Mouse (Mus musculus) cortical plate, adult 2 months (tissue): Measurements from ENCODE around the gene Mymk. TPM values are rescaled to one million over a fixed set of nuclear protein-coding genes. Genes with fewer than 3 reads are reported as not detected.
A peak's percentile ranks its signal among the peaks of the same experiment; 100 is the strongest.

Experiments used
- H3K27ac ChIP-seq: fragments of 200-500 bp; 2 replicates; pipeline ENCODE4 v1.5.1; 2012; ENCODE audit warnings: low read length, control low read depth, inconsistent platforms; ENCODE audit not compliant: insufficient read depth
- H3K4me1 ChIP-seq: fragments of 200-500 bp; 2 replicates; pipeline ENCODE4 v1.6.1; 2011; ENCODE audit warnings: low read length; ENCODE audit not compliant: control insufficient read depth, insufficient read depth
- H3K4me3 ChIP-seq: fragments of 200-500 bp; 2 replicates; pipeline ENCODE4 v1.5.1; 2011; ENCODE audit warnings: mild to moderate bottlenecking, low read length, control low read depth; ENCODE audit not compliant: insufficient read depth
- CTCF ChIP-seq: fragments of 200-500 bp; IDR thresholded peaks from 2 replicates; pipeline ENCODE4 v1.5.1; 2011; ENCODE audit warnings: mild to moderate bottlenecking, control low read depth, low read length; ENCODE audit not compliant: insufficient read depth; ENCODE audit errors: extremely low read depth
- POLR2A ChIP-seq: fragments of 200-500 bp; IDR thresholded peaks from 2 replicates; pipeline ENCODE4 v1.6.1; 2011; ENCODE audit warnings: mild to moderate bottlenecking, low read length, control low read depth; ENCODE audit not compliant: insufficient read depth; ENCODE audit errors: extremely low read depth
- polyA plus RNA-seq: library from polyadenylated mRNA; depleted of rRNA; stranded (reverse); fragments of >200 nt; gene quantifications from 2 replicates; pipeline ENCODE4 v1.2.3, GENCODE M21; 2012; rRNA removed

Gene Mymk
- polyA plus RNA-seq, result 0.51 and 0.69 TPM in 2 replicates

DNA sequence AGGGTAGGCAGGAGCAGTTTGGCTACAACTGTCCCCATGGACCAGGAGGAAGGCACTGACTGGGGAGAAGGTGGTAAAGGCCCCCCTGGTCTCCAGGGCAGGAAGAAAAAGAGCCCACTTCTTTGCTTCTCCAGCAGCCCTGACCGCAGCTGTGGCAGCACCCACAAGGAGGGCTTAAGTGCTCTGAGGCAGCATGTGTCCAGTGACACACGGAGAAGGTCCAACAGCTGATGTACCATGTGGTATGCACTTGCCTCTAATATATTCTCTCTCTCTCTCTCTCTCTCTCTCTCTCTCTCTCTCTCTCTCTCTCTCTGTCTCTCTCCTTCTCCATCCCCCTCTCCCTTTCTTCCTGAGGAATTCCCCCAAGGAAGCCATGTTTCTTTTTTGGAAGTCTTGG, at the start of gene Mymk:
TSS of gene Mymk (minus strand) at position 202 of the 400 bp plus-strand sequence.
- TF ChIP-seq CTCF, result no peak
- no peak for TF ChIP-seq POLR2A
- Histone ChIP-seq H3K4me3 (no peak within 1 kb of the TSS), H3K27ac (no peak within 1 kb of the TSS), H3K4me1 (peaks cover 4% of the 10 kb centered on the region)

DNA sequence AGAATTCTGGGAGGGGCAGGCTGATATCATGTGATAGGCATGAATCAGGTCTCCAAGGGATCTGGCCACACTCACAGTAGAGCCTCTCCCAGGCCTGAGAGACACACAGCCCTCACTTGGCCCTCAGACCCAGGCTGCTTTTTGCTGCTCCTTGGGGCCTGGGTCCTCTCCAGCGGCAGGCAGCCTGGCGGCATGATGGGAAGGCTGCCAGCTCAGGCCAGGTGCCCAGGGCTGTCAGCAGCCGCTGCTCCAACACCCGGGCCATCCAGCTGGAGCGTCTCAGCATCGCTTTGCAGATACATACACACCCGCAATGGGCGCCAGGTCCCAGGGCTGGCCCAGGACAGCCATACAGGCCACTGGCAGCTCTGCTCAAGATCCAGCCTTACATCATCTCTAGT, 48.3 kb upstream of the Mymk start:
- H3K4me1 ChIP-seq, result peaks cover 4% of the 10 kb centered on the region; the same call in 1 of the 2 replicates
- no peak overlapping the region for H3K4me3 ChIP-seq
- no peak overlapping the region for H3K27ac ChIP-seq
- TF ChIP-seq POLR2A, result no peak
- no peak for TF ChIP-seq CTCF

- no peak for TF ChIP-seq POLR2A
- TF ChIP-seq CTCF, result no peak
- Histone ChIP-seq H3K27ac (no peak overlapping the region), H3K4me1 (peaks cover 4% of the 10 kb centered on the region; the same call in 1 of the 2 replicates), H3K4me3 (no peak overlapping the region)
Observed at GRCm38 (mm10) chr2:27119766-27120165, 47.8 kb upstream of the Mymk start.

DNA sequence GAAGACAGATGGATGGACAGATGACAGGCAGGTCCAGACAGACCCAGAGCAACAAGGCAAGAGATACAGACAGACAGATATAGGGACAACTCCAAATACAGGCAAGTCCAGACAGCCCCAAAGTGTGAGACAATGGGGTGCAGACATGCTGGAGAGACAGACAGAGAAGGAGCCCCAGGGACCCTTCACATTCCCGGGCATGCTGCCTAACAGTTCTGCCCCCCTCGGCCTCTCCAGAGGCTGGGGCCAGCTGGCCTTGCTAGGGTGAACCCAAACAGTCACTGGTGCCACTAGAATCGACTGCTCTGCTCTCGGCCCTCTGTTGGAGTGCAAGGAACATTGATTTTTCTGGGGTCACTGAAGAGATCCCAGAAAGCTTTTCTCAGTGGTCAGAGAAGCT, 46.5 kb upstream of the Mymk start:
- Histone ChIP-seq H3K4me3 (no peak overlapping the region), H3K4me1 (peaks cover 4% of the 10 kb centered on the region; the same call in 1 of the 2 replicates), H3K27ac (no peak overlapping the region)
- TF ChIP-seq CTCF, result no peak
- TF ChIP-seq POLR2A, result no peak

DNA sequence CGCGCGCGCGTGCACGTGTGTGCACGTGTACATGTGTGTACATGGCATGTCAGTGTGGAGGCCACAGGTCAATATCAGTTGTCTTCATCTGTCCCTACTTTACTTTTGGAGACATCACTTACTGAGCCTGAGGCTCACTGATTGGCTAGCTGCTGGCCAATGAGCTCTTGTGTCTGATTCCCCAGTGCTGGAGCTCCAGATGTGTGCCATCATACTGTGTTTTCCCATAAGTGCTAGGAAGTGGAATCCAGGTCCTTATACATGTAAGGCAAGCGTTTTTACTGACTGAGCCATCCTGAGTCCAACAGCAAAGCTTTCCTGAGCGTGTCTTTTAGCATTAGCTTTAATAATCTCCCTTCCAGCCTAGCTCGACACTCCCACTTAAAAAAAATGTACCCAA, 42.2 kb upstream of the Mymk start:
- no peak overlapping the region for H3K27ac ChIP-seq
- no peak overlapping the region for H3K4me3 ChIP-seq
- TF ChIP-seq POLR2A (no peak), CTCF (no peak)
- H3K4me1 ChIP-seq, result no peaks in the 10 kb centered on the region; the same call in 1 of the 2 replicates

DNA sequence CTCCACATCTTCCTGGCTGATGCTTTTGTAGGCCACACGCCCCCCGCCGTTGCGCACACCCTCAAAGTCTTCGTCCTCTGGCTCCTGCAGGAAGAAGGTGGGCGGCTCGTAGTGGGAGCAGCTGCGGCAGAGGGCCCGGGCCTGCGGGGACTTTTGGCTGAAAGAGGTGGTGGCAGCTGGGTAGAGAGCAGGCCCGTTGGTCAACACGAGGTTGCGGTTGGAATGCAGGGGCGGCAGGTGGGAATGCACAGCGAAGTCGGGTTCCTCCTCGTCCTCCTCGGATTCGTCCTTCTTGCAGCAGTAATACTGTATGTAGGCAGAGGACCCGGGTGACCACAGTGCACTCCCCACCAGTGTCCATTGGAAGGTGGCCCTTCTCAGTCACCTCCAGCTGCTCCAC, 40.6 kb upstream of the Mymk start:
- TF ChIP-seq POLR2A, result no peak
- no peak for TF ChIP-seq CTCF
- H3K4me1 ChIP-seq, result no peaks in the 10 kb centered on the region; the same call in 1 of the 2 replicates
- no peak overlapping the region for H3K4me3 ChIP-seq
- H3K27ac ChIP-seq, result no peak overlapping the region

- H3K27ac ChIP-seq, result no peak overlapping the region
- TF ChIP-seq CTCF, result no peak
- no peak for TF ChIP-seq POLR2A
Observed at GRCm38 (mm10) chr2:27109052-27109451, 37.1 kb upstream of the Mymk start.

DNA sequence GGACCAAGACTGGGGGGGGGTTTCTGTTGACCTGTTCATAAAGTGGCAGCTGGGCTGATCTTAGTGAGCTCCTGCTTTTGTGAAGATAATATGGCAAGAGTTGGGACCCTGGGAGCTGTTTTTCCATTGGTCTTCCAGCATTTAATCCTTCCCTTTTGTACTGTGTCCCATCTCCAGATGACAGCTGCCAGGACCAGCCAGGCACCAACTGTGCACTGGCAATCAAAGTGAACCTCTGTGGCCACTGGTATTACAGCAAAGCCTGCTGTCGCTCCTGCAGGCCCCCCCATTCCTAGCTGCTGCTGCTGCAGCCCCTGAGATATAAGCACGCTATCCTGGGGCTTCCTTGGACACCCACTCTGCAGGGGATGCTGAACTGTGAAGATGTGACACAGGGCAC, 36.2 kb upstream of the Mymk start:
- H3K27ac ChIP-seq, result no peak overlapping the region
- H3K4me1 ChIP-seq, result peaks cover 8% of the 10 kb centered on the region
- no peak overlapping the region for H3K4me3 ChIP-seq
- TF ChIP-seq CTCF (no peak), POLR2A (no peak)

More at GRCm38 (mm10) chr2:27109052-27109451, 37.1 kb upstream of the Mymk start:
- H3K4me3 ChIP-seq, result no peak overlapping the region
- peaks cover 2% of the 10 kb centered on the region for H3K4me1 ChIP-seq

GRCm38 (mm10) chr2:27106816-27107215, 34.8 kb upstream of the Mymk start:
- TF ChIP-seq CTCF, result no peak
- TF ChIP-seq POLR2A, result no peak
- Histone ChIP-seq H3K4me3 (no peak overlapping the region), H3K4me1 (peaks cover 14% of the 10 kb centered on the region), H3K27ac (no peak overlapping the region)

- no peak overlapping the region for H3K4me3 ChIP-seq
- H3K4me1 ChIP-seq, result peaks cover 16% of the 10 kb centered on the region
- no peak for TF ChIP-seq CTCF
- no peak for TF ChIP-seq POLR2A
- H3K27ac ChIP-seq, result peak overlapping the region; percentile 54
Observed at GRCm38 (mm10) chr2:27103554-27103953, 31.6 kb upstream of the Mymk start.

- no peak for TF ChIP-seq POLR2A
- TF ChIP-seq CTCF, result no peak
- peak overlapping the region; percentile 79; the same call in 1 of the 2 replicates for H3K27ac ChIP-seq
Observed at GRCm38 (mm10) chr2:27097776-27098175, 25.8 kb upstream of the Mymk start.

More at GRCm38 (mm10) chr2:27097776-27098175, 25.8 kb upstream of the Mymk start:
- Histone ChIP-seq H3K4me3 (no peak overlapping the region), H3K4me1 (peaks cover 17% of the 10 kb centered on the region)
